Mouse (Mus musculus) granulocyte monocyte progenitor cell, adult 5-6 weeks (primary cell): ENCODE data around the gene Gm49388. TPM values are rescaled to one million over a fixed set of nuclear protein-coding genes. Genes with fewer than 3 reads are reported as not detected.
"Not testable (repeated sequence)": the region's sequence is repeated elsewhere in the genome, so short reads cannot be mapped to it uniquely, and the experiment has no call there.

Experiments used
- ATAC-seq: replicated peaks from 2 replicates; pipeline ENCODE4 v1.8.0; 2016; ENCODE audit warnings: mild to moderate bottlenecking, moderate TSS enrichment, inconsistent platforms; ENCODE audit not compliant: poor library complexity, severe bottlenecking
- total RNA-seq, 2 experiments: library from RNA; stranded (forward) in 1 of 2; stranded (reverse) in 1 of 2; fragments of 200-712, 200-1000 nt in 1 of 2; fragments of >200 nt in 1 of 2; fragmentation: Nextera tagmentation in 1 of 2; gene quantifications; 2 replicates each; pipeline ENCODE4 v1.2.3; 2014 to 2017

The Gm49388 gene
- total RNA-seq, 2 experiments from 2014 or later, result 1.2 TPM; not detected in 1

- no peak for ATAC-seq
These were observed 50.1 kb downstream of the Gm49388 start for GRCm38 (mm10) chr7:127835550-127835949.

- no peak for ATAC-seq
These were observed 52.1 kb downstream of the Gm49388 start for GRCm38 (mm10) chr7:127837473-127837872.

- ATAC-seq, result not testable (repeated sequence)
These were observed 52.5 kb downstream of the Gm49388 start for GRCm38 (mm10) chr7:127837878-127838277.

- ATAC-seq, result not testable (repeated sequence)
These were observed 54.6 kb downstream of the Gm49388 start for GRCm38 (mm10) chr7:127840031-127840430.

- ATAC-seq, result peak; percentile 33
These were observed 55.5 kb downstream of the Gm49388 start for GRCm38 (mm10) chr7:127840886-127841285.

- ATAC-seq, result peak; percentile 80
These were observed 56.1 kb downstream of the Gm49388 start for GRCm38 (mm10) chr7:127841340-127842000.

GRCm38 (mm10) chr7:127842001-127842718 lies 56.8 kb downstream of the Gm49388 start:
- ATAC-seq, result peak; percentile 69

GRCm38 (mm10) chr7:127849973-127850875 lies 64.8 kb downstream of the Gm49388 start:
- ATAC-seq, result no peak

GRCm38 (mm10) chr7:127850906-127851305 lies 65.5 kb downstream of the Gm49388 start:
- ATAC-seq, result no peak

Other genes with a start within 250 kb of the Gm49388 start
- gene Tmem265, start 224.2 kb upstream of the Gm49388 start, total RNA-seq (2014; fragmentation: Nextera tagmentation), result 8.1 TPM in 1 of 2 replicates, not detected in the other
- 0.99 and 2.9 TPM in 2 replicates for gene Tmem265, start 224.2 kb upstream of the Gm49388 start, total RNA-seq (2017)
- 57.0 and 72.0 TPM in 2 replicates for gene Phkg2, start 212.3 kb upstream of the Gm49388 start, total RNA-seq (2014; fragmentation: Nextera tagmentation)
- 27.4 and 31.7 TPM in 2 replicates for gene Phkg2, start 212.3 kb upstream of the Gm49388 start, total RNA-seq (2017)
- gene Ccdc189, start 197.0 kb upstream of the Gm49388 start, total RNA-seq (2014; fragmentation: Nextera tagmentation), result 0.37 and 0.77 TPM in 2 replicates
- gene Ccdc189, start 197.0 kb upstream of the Gm49388 start, total RNA-seq (2017), result 1.6 and 3.9 TPM in 2 replicates
- gene Rnf40, start 196.8 kb upstream of the Gm49388 start, total RNA-seq (2014; fragmentation: Nextera tagmentation), result 25.0 and 48.1 TPM in 2 replicates
- 35.3 and 42.8 TPM in 2 replicates for gene Rnf40, start 196.8 kb upstream of the Gm49388 start, total RNA-seq (2017)
- gene Zfp629, start 169.8 kb upstream of the Gm49388 start, total RNA-seq (2014; fragmentation: Nextera tagmentation), result 12.9 and 18.9 TPM in 2 replicates
- 8.2 and 12.6 TPM in 2 replicates for gene Zfp629, start 169.8 kb upstream of the Gm49388 start, total RNA-seq (2017)
- gene Bcl7c, start 76.7 kb upstream of the Gm49388 start, total RNA-seq (2014; fragmentation: Nextera tagmentation), result 50.9 and 81.5 TPM in 2 replicates
- gene Bcl7c, start 76.7 kb upstream of the Gm49388 start, total RNA-seq (2017), result 39.3 and 57.5 TPM in 2 replicates
- 0.73 and 1.2 TPM in 2 replicates for gene Ctf1, start 72.9 kb upstream of the Gm49388 start, total RNA-seq (2014; fragmentation: Nextera tagmentation)
- 0.90 and 3.2 TPM in 2 replicates for gene Ctf1, start 72.9 kb upstream of the Gm49388 start, total RNA-seq (2017)
- not detected in 2 replicates for gene Ctf2, start 53.4 kb upstream of the Gm49388 start, total RNA-seq (2014; fragmentation: Nextera tagmentation)
- 0.31 TPM in 1 of 2 replicates, not detected in the other for gene Ctf2, start 53.4 kb upstream of the Gm49388 start, total RNA-seq (2017)
- 11.1 and 11.7 TPM in 2 replicates for gene Fbxl19, start 41.1 kb upstream of the Gm49388 start, total RNA-seq (2014; fragmentation: Nextera tagmentation)
- gene Fbxl19, start 41.1 kb upstream of the Gm49388 start, total RNA-seq (2017), result 13.8 and 17.7 TPM in 2 replicates
- gene Orai3, start 15.8 kb upstream of the Gm49388 start, total RNA-seq (2014; fragmentation: Nextera tagmentation), result 36.8 and 41.2 TPM in 2 replicates
- 22.7 and 22.8 TPM in 2 replicates for gene Orai3, start 15.8 kb upstream of the Gm49388 start, total RNA-seq (2017)
- gene Setd1a, start 8.9 kb upstream of the Gm49388 start, total RNA-seq (2014; fragmentation: Nextera tagmentation), result 59.6 and 105 TPM in 2 replicates
- 11.9 and 12.4 TPM in 2 replicates for gene Setd1a, start 8.9 kb upstream of the Gm49388 start, total RNA-seq (2017)
- gene Hsd3b7, start 15.0 kb downstream of the Gm49388 start, total RNA-seq (2014; fragmentation: Nextera tagmentation), result 27.6 and 29.6 TPM in 2 replicates
- 19.1 and 31.6 TPM in 2 replicates for gene Hsd3b7, start 15.0 kb downstream of the Gm49388 start, total RNA-seq (2017)
- gene Stx4a, start 38.7 kb downstream of the Gm49388 start, total RNA-seq (2014; fragmentation: Nextera tagmentation), result 88.9 and 105 TPM in 2 replicates
- 37.7 and 38.8 TPM in 2 replicates for gene Stx4a, start 38.7 kb downstream of the Gm49388 start, total RNA-seq (2017)
- 0.62 and 0.88 TPM in 2 replicates for gene Stx1b, start 38.9 kb downstream of the Gm49388 start, total RNA-seq (2014; fragmentation: Nextera tagmentation)
- not detected in 2 replicates for gene Stx1b, start 38.9 kb downstream of the Gm49388 start, total RNA-seq (2017)
- gene Zfp646, start 90.6 kb downstream of the Gm49388 start, total RNA-seq (2014; fragmentation: Nextera tagmentation), result 29.2 and 38.4 TPM in 2 replicates
- 35.5 and 40.8 TPM in 2 replicates for gene Zfp646, start 90.6 kb downstream of the Gm49388 start, total RNA-seq (2017)
- 7.2 and 15.7 TPM in 2 replicates for gene Zfp668, start 91.2 kb downstream of the Gm49388 start, total RNA-seq (2014; fragmentation: Nextera tagmentation)
- 3.9 and 4.9 TPM in 2 replicates for gene Zfp668, start 91.2 kb downstream of the Gm49388 start, total RNA-seq (2017)
- 0.19 TPM in 1 of 2 replicates, not detected in the other for gene Prss53, start 105.4 kb downstream of the Gm49388 start, total RNA-seq (2014; fragmentation: Nextera tagmentation)
- gene Prss53, start 105.4 kb downstream of the Gm49388 start, total RNA-seq (2017), result 0.13 TPM in 1 of 2 replicates, not detected in the other
- not detected in 2 replicates for gene Gm21974, start 109.8 kb downstream of the Gm49388 start, total RNA-seq (2014; fragmentation: Nextera tagmentation)
- not detected in 2 replicates for gene Gm21974, start 109.8 kb downstream of the Gm49388 start, total RNA-seq (2017)
- 93.1 and 126 TPM in 2 replicates for gene Vkorc1, start 110.0 kb downstream of the Gm49388 start, total RNA-seq (2014; fragmentation: Nextera tagmentation)
- gene Vkorc1, start 110.0 kb downstream of the Gm49388 start, total RNA-seq (2017), result 24.9 and 69.4 TPM in 2 replicates
- gene Bckdk, start 118.5 kb downstream of the Gm49388 start, total RNA-seq (2014; fragmentation: Nextera tagmentation), result 63.3 and 78.0 TPM in 2 replicates
- gene Bckdk, start 118.5 kb downstream of the Gm49388 start, total RNA-seq (2017), result 38.6 and 50.5 TPM in 2 replicates
- gene Kat8, start 126.9 kb downstream of the Gm49388 start, total RNA-seq (2014; fragmentation: Nextera tagmentation), result 20.4 and 25.0 TPM in 2 replicates
- gene Kat8, start 126.9 kb downstream of the Gm49388 start, total RNA-seq (2017), result 18.1 and 21.0 TPM in 2 replicates
- not detected in 2 replicates for gene Prss8, start 144.5 kb downstream of the Gm49388 start, total RNA-seq (2014; fragmentation: Nextera tagmentation)
- 0.52 TPM in 1 of 2 replicates, not detected in the other for gene Prss8, start 144.5 kb downstream of the Gm49388 start, total RNA-seq (2017)
- gene Prss36, start 161.1 kb downstream of the Gm49388 start, total RNA-seq (2014; fragmentation: Nextera tagmentation), result 0.92 and 7.3 TPM in 2 replicates
- gene Prss36, start 161.1 kb downstream of the Gm49388 start, total RNA-seq (2017), result 0.90 and 3.3 TPM in 2 replicates
- 319 and 323 TPM in 2 replicates for gene Fus, start 181.8 kb downstream of the Gm49388 start, total RNA-seq (2014; fragmentation: Nextera tagmentation)
- 60.8 and 62.2 TPM in 2 replicates for gene Fus, start 181.8 kb downstream of the Gm49388 start, total RNA-seq (2017)
- 115 and 175 TPM in 2 replicates for gene Pycard, start 208.3 kb downstream of the Gm49388 start, total RNA-seq (2014; fragmentation: Nextera tagmentation)
- gene Pycard, start 208.3 kb downstream of the Gm49388 start, total RNA-seq (2017), result 62.6 and 101 TPM in 2 replicates
- not detected in 2 replicates for gene Trim72, start 218.3 kb downstream of the Gm49388 start, total RNA-seq (2014; fragmentation: Nextera tagmentation)
- gene Trim72, start 218.3 kb downstream of the Gm49388 start, total RNA-seq (2017), result not detected in 2 replicates